Mouse (Mus musculus): Measurements from ENCODE around the gene Akt3.

DNA sequence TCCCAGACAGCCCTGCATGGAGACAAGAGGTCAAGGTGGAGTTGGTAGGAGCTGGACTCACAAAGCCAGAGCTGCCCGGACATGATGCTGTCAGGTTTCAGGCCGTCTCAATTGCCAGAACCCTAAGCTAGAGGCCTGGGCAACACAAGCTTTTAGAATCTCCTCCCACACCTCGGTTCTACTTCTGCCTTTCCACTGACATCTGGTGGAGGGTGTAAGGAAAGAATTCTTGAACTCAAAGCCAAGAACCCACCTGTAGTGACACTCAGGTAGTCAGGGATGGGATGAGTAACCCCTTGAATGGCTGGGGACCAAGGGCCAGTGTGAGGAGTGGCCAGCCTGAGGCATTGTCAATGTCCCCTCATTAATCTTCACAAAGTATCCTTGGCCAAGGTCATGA lies 235.3 kb downstream of the Akt3 start:
- no peak for TF ChIP-seq CTCF (IDR thresholded peaks at IDR 0.05; ENCODE audit: control insufficient read depth, insufficient read depth, low read length)
- TF ChIP-seq POLR2A (IDR thresholded peaks at IDR 0.05; ENCODE audit: borderline replicate concordance, control insufficient read depth, low read depth, low read length), result no peak
